Mouse (Mus musculus) fibroblast of lung, adult 2 months (primary cell): ENCODE measurements around the gene Esm1.
"Not testable (repeated sequence)": the region's sequence is repeated elsewhere in the genome, so short reads cannot be mapped to it uniquely, and the experiment has no call there.

Experiments used
- DNase-seq: peaks from one replicate; pipeline ENCODE4 v3.0.0-alpha.2; 2011; ENCODE audit warnings: low read depth

Gene Esm1

DNA sequence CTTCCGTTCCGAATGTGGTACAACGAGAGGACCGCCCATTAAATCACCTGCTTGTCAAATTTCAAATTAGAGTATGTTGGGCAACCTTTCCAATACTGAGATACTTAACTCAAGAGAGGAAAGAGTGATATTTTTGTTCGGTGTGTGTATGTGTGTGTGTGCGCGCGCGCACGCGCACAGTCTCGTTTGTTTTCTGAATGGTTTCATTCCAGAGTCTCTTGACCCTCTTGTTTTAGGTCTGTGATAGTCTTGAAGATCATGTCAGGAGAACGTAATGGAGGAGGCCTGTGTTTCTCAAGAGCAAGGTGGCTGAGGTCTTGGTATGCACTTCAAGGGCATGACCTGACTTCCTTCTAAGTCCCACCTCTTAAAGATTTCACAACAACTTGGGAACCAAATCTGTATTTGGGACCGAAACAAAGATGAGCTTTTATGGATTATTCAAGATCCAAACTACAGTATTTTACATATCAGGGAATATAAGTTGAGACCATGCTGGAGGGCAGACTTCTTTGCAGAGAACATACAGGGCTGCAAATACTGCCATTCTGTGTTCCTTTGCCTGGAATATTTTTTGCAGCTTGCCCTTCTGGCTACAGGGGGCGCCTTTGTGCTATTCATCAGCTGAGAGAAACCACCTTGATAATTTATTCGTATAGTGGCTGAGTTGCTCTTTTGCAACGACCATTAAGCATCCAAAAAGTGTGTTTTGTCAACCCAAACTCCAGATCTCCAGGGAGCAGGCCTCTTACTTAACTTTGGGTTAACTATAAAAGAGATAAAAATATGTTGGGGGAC, 18.4 kb downstream of the Esm1 start:
- DNase-seq: no peak

DNA sequence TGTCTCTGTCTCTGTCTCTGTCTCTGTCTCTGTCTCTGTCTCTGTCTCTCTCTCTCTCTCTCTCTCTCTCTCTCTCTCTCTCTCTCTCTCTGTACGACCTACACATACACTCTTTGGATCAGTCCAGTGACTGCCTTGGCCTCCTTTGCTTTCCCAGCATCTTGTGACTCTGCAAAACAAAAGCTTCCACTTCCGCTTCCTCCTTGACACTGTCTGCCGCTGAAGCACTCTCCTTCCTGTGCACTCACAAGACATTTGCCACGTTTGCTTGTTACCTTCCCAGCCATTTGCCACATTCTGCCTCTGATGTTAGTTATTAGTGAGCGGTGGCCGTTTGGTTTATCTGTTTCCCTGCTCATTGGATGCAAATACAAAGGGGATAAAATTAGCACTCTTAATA, 32.7 kb downstream of the Esm1 start:
- no peak for DNase-seq

DNA sequence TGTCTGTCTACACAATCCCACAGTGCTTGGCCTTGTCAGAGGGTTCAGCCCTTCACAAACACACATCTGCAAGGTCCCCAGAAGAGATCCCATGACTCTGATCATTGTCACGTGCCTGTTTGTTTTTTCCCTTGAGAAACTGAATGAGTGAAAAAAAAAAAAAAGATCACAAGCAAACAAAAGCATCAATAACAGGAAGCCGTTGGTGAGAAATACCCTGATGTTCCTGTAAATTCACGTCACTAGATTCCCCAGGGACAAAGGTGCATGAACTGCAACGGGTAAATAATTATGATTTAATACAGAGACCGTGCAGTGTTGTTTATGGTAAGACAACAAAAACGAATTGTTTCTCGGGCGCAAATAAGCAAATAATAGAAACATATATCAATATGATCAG, 35.6 kb downstream of the Esm1 start:
- no peak for DNase-seq

DNA sequence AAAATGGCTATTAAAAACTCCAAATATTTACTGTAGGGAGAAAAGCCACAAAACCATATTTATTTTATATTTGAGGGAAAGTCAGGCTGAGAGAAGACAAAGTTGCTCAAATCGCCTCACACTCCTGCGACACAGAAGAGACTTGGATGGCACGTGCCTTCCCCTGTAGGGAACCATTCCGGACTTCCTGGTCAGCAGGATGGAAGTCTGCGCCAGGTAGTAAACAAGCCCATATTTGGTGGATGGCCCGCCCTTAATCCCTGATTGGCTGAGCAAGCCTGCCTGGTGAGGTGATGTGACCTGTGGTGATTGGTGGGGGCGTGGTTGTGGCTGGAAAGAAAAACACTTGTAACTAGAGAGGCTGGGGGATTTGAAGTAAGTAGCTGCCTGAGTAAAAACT, 43.1 kb downstream of the Esm1 start:
- not testable (repeated sequence) for DNase-seq

GRCm38 (mm10) chr13:113256766-113257165, 47.3 kb downstream of the Esm1 start:
- no peak for DNase-seq

DNA sequence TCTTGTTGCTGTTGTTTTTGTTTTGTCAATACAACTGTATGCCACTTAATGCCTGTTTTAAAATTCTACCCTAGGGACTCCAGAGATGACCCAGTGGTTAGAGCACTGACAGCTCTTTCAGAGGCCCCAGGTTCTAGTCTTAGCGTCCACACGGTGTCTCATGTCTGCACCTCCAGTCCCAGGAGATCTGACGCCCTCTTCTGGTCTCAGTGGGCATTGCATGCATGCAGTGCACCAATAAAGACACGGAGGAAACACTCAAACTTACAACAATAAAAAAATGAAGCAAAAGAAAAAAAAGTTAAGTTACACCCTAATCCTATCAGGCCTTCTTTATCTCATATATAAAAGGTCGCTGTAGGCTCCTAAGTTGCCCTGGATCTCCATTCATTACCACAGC, 47.7 kb downstream of the Esm1 start:
- no peak for DNase-seq

- no peak for DNase-seq
Observed at GRCm38 (mm10) chr13:113259237-113259636, 49.8 kb downstream of the Esm1 start.

DNA sequence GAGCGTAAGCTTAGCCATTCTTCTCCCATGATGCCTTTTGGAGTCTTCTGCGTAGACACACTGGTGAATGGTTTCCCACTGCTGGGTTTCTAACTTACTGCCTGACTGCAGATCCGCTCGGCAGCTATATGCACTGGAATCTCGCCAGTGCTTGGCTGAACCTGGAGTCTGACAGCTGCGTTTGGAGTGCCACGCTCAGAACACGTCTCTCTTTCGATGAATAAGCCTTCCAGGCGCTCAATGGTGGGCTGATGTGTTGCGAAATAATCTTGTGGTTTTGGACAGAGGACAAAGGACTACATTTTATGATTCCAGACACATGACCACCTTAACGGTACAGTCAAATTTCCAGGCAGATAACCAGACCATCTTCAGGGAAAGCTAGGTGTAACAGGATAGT, 53.4 kb downstream of the Esm1 start:
- peak; percentile 88 for DNase-seq

DNA sequence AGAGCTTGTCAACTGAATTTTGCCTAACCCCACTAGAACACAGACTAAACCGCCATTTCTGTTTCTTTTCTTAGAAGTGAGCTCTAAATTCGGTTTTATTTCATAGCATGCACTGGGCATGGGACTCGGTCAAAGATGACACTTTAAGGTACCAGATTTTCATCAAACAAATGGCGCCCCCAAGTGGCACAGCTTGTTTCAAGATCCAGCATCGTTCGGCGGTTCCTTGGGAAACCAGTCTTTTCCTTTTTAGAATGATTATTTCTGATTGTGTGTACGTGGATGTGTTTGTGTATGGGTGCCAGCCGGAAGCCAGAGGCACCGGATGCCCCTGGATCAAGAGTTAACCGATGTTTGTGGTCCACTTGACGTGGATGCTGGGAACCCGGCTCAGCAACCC, 55.8 kb downstream of the Esm1 start:
- peak; percentile 49 for DNase-seq

- peak; percentile 39 for DNase-seq
Observed at GRCm38 (mm10) chr13:113266495-113266951, 57.1 kb downstream of the Esm1 start.

GRCm38 (mm10) chr13:113267204-113267603, 57.7 kb downstream of the Esm1 start:
- DNase-seq: no peak
